Comparison of ENCODE assay signal across 23 mouse cellular contexts in genomic region chr13:119150847-119151548, GRCm38 (mm10).
A peak's percentile ranks its signal among the peaks of the same experiment; 100 is the strongest.
DNase-seq lines count a peak whose midpoint lies in the region; ATAC-seq lines count a peak whose summit lies in the region.
"Had no signal": no experiment of that assay in that cellular context is flagged by ENCODE, and none has a peak within 500 bp of the region (broad histone marks: within the 10 kb centered on the region; RNA-seq: fewer than 3 reads in every experiment).

No protein-coding gene starts in this region.

- H3K4me3 ChIP-seq in lung, embryonic 15.5 days: no peak overlapping the region
- no peak overlapping the region for H3K4me3 ChIP-seq in stomach, embryonic 14.5 days (ENCODE audit: low read depth, low read length)
- H3K4me3 ChIP-seq in stomach, embryonic 16.5 days (replicated peaks; ENCODE audit: low read length): no peak overlapping the region
- H3K4me3 ChIP-seq: forebrain, embryonic 10.5 days; forebrain, embryonic 13.5 days; heart, adult 2 months; heart, embryonic 10.5 days; heart, embryonic 13.5 days had no signal

- no peak overlapping the region for H3K27ac ChIP-seq in lung, embryonic 15.5 days
- no peak overlapping the region for H3K27ac ChIP-seq in stomach, embryonic 14.5 days (ENCODE audit: low read length)
- no peak overlapping the region for H3K27ac ChIP-seq in stomach, embryonic 16.5 days (ENCODE audit: low read length)
- H3K27ac ChIP-seq: forebrain, embryonic 10.5 days; forebrain, embryonic 13.5 days; heart, adult 2 months; heart, embryonic 10.5 days; heart, embryonic 13.5 days; hindbrain, embryonic 14.5 days had no signal

- WGBS in lung, embryonic 15.5 days: 32% methylated on average over 4 of the region's 4 CpGs
- WGBS in stomach, embryonic 14.5 days: 26% methylated on average over 4 of the region's 4 CpGs
- 23% methylated on average over 4 of the region's 4 CpGs for WGBS in stomach, embryonic 16.5 days

- no peaks in the 10 kb centered on the region for H3K4me1 ChIP-seq in lung, embryonic 15.5 days
- H3K4me1 ChIP-seq in stomach, embryonic 14.5 days (ENCODE audit: control insufficient read depth, insufficient read depth, low read length): no peaks in the 10 kb centered on the region
- no peaks in the 10 kb centered on the region for H3K4me1 ChIP-seq in stomach, embryonic 16.5 days (ENCODE audit: control insufficient read depth, insufficient read depth, low read length)
- H3K4me1 ChIP-seq: forebrain, embryonic 10.5 days; forebrain, embryonic 13.5 days; heart, embryonic 10.5 days; heart, embryonic 13.5 days had no signal

- H3K36me3 ChIP-seq in lung, embryonic 15.5 days: no peaks in the 10 kb centered on the region
- no peaks in the 10 kb centered on the region for H3K36me3 ChIP-seq in stomach, embryonic 14.5 days (ENCODE audit: control insufficient read depth, insufficient read depth, low read length)
- H3K36me3 ChIP-seq in stomach, embryonic 16.5 days (ENCODE audit: control insufficient read depth, insufficient read depth, low read length): no peaks in the 10 kb centered on the region
- H3K36me3 ChIP-seq: forebrain, embryonic 10.5 days; heart, embryonic 10.5 days; heart, embryonic 13.5 days had no signal

- H3K4me2 ChIP-seq in lung, embryonic 15.5 days: peak overlapping the region; percentile 22; the same call in 1 of the 2 replicates
- H3K4me2 ChIP-seq in stomach, embryonic 14.5 days (replicated peaks; ENCODE audit: low read depth, low read length): peak overlapping the region; percentile 23; the same call in 1 of the 2 replicates
- H3K4me2 ChIP-seq in stomach, embryonic 16.5 days (ENCODE audit: low read depth, low read length): peak overlapping the region; percentile 38
- H3K4me2 ChIP-seq: forebrain, embryonic 13.5 days; heart, embryonic 13.5 days; hindbrain, embryonic 14.5 days had no signal

- no peak for DNase-seq in lung, postnatal 25 days (ENCODE audit: low spot score)
- no peak for DNase-seq in adipocyte (ENCODE audit: low spot score)
- no peak for DNase-seq in thymus, postnatal 0 days (ENCODE audit: low spot score)
- DNase-seq: adrenal gland, postnatal 10 days; adrenal gland, postnatal 36 days; cerebellum, adult 18-20 months; cerebellum, adult 9-10 months; cerebellum, postnatal 14 days; gastrocnemius, postnatal 10 days; gastrocnemius, postnatal 36 days; heart, adult 2 months; heart, postnatal 14 days; heart, postnatal 4 days had no signal

- no peaks in the 10 kb centered on the region for H3K27me3 ChIP-seq in lung, embryonic 15.5 days
- no peaks in the 10 kb centered on the region for H3K27me3 ChIP-seq in stomach, embryonic 14.5 days (ENCODE audit: control insufficient read depth, insufficient read depth, low read length)
- H3K27me3 ChIP-seq in stomach, embryonic 16.5 days (ENCODE audit: control insufficient read depth, insufficient read depth, low read length): no peaks in the 10 kb centered on the region
- H3K27me3 ChIP-seq: forebrain, embryonic 13.5 days; heart, embryonic 13.5 days had no signal

- no peak overlapping the region for H3K9ac ChIP-seq in lung, embryonic 15.5 days
- H3K9ac ChIP-seq in stomach, embryonic 14.5 days (replicated peaks; ENCODE audit: low read depth, low read length): no peak overlapping the region
- no peak overlapping the region for H3K9ac ChIP-seq in stomach, embryonic 16.5 days (ENCODE audit: low read length)
- H3K9ac ChIP-seq: forebrain, embryonic 13.5 days; heart, embryonic 13.5 days; hindbrain, embryonic 14.5 days had no signal

- ATAC-seq in lung, embryonic 15.5 days (ENCODE audit: borderline replicate concordance, extremely low read depth, low FRiP score, low TSS enrichment): no peak
- peak; percentile 82 for ATAC-seq in stomach, embryonic 14.5 days (ENCODE audit: insufficient number of reproducible peaks, insufficient read depth, low FRiP score, low read depth)
- ATAC-seq in stomach, embryonic 16.5 days (ENCODE audit: insufficient read depth, low FRiP score): peak; percentile 80
- ATAC-seq: activated CD4-positive, CD25-positive, alpha-beta regulatory T cell, adult 4 months; forebrain, embryonic 13.5 days; forebrain, embryonic 16.5 days had no signal

- H3K9me3 ChIP-seq in lung, embryonic 15.5 days: no peaks in the 10 kb centered on the region
- no peaks in the 10 kb centered on the region for H3K9me3 ChIP-seq in stomach, embryonic 14.5 days (ENCODE audit: control insufficient read depth, low read depth, low read length)
- H3K9me3 ChIP-seq in stomach, embryonic 16.5 days (replicated peaks; ENCODE audit: control insufficient read depth, low read length): no peaks in the 10 kb centered on the region
- H3K9me3 ChIP-seq: forebrain, embryonic 10.5 days; forebrain, embryonic 13.5 days; heart, embryonic 10.5 days; heart, embryonic 13.5 days had no signal
